8 mouse cellular contexts compared by ENCODE assay signal in the genomic region with DNA sequence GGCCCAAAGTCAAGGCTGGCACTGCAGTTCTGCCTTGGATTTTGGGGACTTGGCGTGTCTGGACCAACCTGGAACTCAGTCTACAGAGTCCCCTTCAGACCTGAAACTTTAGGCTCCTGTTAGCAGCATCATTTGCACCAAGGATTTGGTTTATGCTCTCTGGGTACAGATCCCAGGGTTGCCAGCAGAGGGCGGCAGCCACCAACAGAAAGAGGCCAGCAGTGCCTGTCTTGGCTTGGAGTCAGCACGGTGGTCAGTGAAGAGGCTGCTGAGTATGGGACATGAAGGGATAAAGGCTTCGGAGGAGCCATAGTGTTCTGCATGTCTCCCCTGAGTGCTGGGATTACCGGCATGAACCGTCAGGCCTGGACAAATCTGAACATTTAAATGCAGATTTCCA. TPM values are rescaled to one million over a fixed set of nuclear protein-coding genes. Genes with fewer than 3 reads are reported as not detected.
DNase-seq lines count a peak whose midpoint lies in the region; ATAC-seq and TF ChIP-seq lines count a peak whose summit lies in the region.

No protein-coding gene starts in this region.

- peak overlapping the region; percentile 58 for H3K27ac ChIP-seq in forebrain, embryonic 10.5 days
- H3K27ac ChIP-seq in forebrain, embryonic 12.5 days: no peak overlapping the region
- no peak overlapping the region for H3K27ac ChIP-seq in ES-Bruce4 (ENCODE audit: insufficient read depth, low read length)
- H3K27ac ChIP-seq in heart, embryonic 10.5 days: no peak overlapping the region

- intact Hi-C loops in left cerebral cortex, postnatal 4 days (cut with DNase I): loop anchor here (1.0 to 5.0 kb wide), 2 partner anchors 191 to 312 kb away; partner anchors contain the start of gene Fgf15

- DNase-seq in forebrain, embryonic 10.5 days (ENCODE audit: extremely low spot score, low spot score): peak; percentile 87
- peak; percentile 94 to 96 for DNase-seq in cerebellum, postnatal 10 days
- peak; percentile 86 for DNase-seq in heart, embryonic 10.5 days (ENCODE audit: low spot score)
- peak; percentile 90 for DNase-seq in left cerebral cortex, postnatal 4 days
- DNase-seq in ovary, postnatal 14 days (ENCODE audit: low spot score): peak; percentile 82
- DNase-seq in thymus, postnatal 14 days: peak; percentile 58

- no peak overlapping the region for H3K4me3 ChIP-seq in forebrain, embryonic 10.5 days
- H3K4me3 ChIP-seq in forebrain, embryonic 12.5 days (replicated peaks): no peak overlapping the region
- H3K4me3 ChIP-seq in ES-Bruce4 (ENCODE audit: low read depth, low read length): no peak overlapping the region
- no peak overlapping the region for H3K4me3 ChIP-seq in heart, embryonic 10.5 days

- TF ChIP-seq EP300 in ES-Bruce4 (IDR thresholded peaks at IDR 0.05; ENCODE audit: insufficient read depth, low read depth, low read length): no peak

- no peaks in the 10 kb centered on the region for H3K9me3 ChIP-seq in forebrain, embryonic 10.5 days
- no peaks in the 10 kb centered on the region for H3K9me3 ChIP-seq in forebrain, embryonic 12.5 days
- H3K9me3 ChIP-seq in ES-Bruce4 (replicated peaks; ENCODE audit: control insufficient read depth, insufficient read depth, low read length, poor library complexity, severe bottlenecking): no peaks in the 10 kb centered on the region
- H3K9me3 ChIP-seq in heart, embryonic 10.5 days: no peaks in the 10 kb centered on the region

- TF ChIP-seq CTCF in ES-Bruce4 (IDR thresholded peaks at IDR 0.05; ENCODE audit: low read depth, low read length): peak; percentile 98

- peaks cover 33% of the 10 kb centered on the region for H3K4me1 ChIP-seq in forebrain, embryonic 10.5 days
- H3K4me1 ChIP-seq in forebrain, embryonic 12.5 days: peaks cover 21% of the 10 kb centered on the region
- no peaks in the 10 kb centered on the region for H3K4me1 ChIP-seq in ES-Bruce4 (ENCODE audit: control insufficient read depth, insufficient read depth, low read length)
- peaks cover 23% of the 10 kb centered on the region for H3K4me1 ChIP-seq in heart, embryonic 10.5 days

- peaks cover 44% of the 10 kb centered on the region for H3K27me3 ChIP-seq in forebrain, embryonic 10.5 days (ENCODE audit: poor library complexity, severe bottlenecking)
- H3K27me3 ChIP-seq in forebrain, embryonic 12.5 days: peaks cover 18% of the 10 kb centered on the region; the same call in 1 of the 2 replicates
- no peaks in the 10 kb centered on the region for H3K27me3 ChIP-seq in ES-Bruce4 (ENCODE audit: control insufficient read depth, insufficient read depth, low read length, poor library complexity, severe bottlenecking)
- peaks cover 11% of the 10 kb centered on the region; the same call in 1 of the 2 replicates for H3K27me3 ChIP-seq in heart, embryonic 10.5 days (ENCODE audit: insufficient read depth, poor library complexity, severe bottlenecking)

- ATAC-seq in forebrain, embryonic 12.5 days (ENCODE audit: low FRiP score): no peak

- WGBS in forebrain, embryonic 10.5 days: 12% methylated on average over 6 of the region's 6 CpGs
- 6% methylated on average over 6 of the region's 6 CpGs for WGBS in forebrain, embryonic 12.5 days
- 16% methylated on average over 6 of the region's 6 CpGs for WGBS in heart, embryonic 10.5 days

- H3K4me2 ChIP-seq in forebrain, embryonic 12.5 days: no peak overlapping the region

- no peak overlapping the region for H3K9ac ChIP-seq in forebrain, embryonic 12.5 days
- H3K9ac ChIP-seq in ES-Bruce4 (ENCODE audit: low read depth, poor library complexity, severe bottlenecking): no peak overlapping the region

- no peak for TF ChIP-seq POLR2A in ES-Bruce4 (IDR thresholded peaks at IDR 0.05; ENCODE audit: insufficient read depth, low read length)

- H3K36me3 ChIP-seq in forebrain, embryonic 10.5 days (replicated peaks): peaks cover 20% of the 10 kb centered on the region
- H3K36me3 ChIP-seq in forebrain, embryonic 12.5 days (replicated peaks): peaks cover 4% of the 10 kb centered on the region; the same call in 1 of the 2 replicates
- no peaks in the 10 kb centered on the region for H3K36me3 ChIP-seq in ES-Bruce4 (ENCODE audit: control insufficient read depth, insufficient read depth, low read length, poor library complexity, severe bottlenecking)
- H3K36me3 ChIP-seq in heart, embryonic 10.5 days: no peaks in the 10 kb centered on the region; the same call in 1 of the 2 replicates

RNA-seq across cellular contexts. Expression of gene Fadd, which starts 3.4 kb away (rescaled TPM):
- 11.4 and 12.1 TPM in 2 replicates for polyA plus RNA-seq in forebrain, embryonic 10.5 days (2016; fragmentation: Nextera tagmentation; extraction: Ambion mirVana)
- polyA plus RNA-seq in forebrain, embryonic 12.5 days (2016; fragmentation: Nextera tagmentation; extraction: Ambion mirVana): 8.1 and 8.7 TPM in 2 replicates
- 2.5 and 2.9 TPM in 2 replicates for polyA plus RNA-seq in ES-Bruce4 (2011; ENCODE audit: insufficient read depth, insufficient read length, low read depth, missing spikeins)
- 11.8 and 12.7 TPM in 2 replicates for polyA plus RNA-seq in heart, embryonic 10.5 days (2016; fragmentation: Nextera tagmentation; extraction: Ambion mirVana)
- 1 to 10 TPM; 3.5 to 4.3 TPM for total RNA-seq in left cerebral cortex, postnatal 4 days (2021)

RNA-seq across cellular contexts. Expression of gene Ppfia1, which starts 32.1 kb away (rescaled TPM):
- 41.5 and 46.7 TPM in 2 replicates for polyA plus RNA-seq in forebrain, embryonic 10.5 days (2016; fragmentation: Nextera tagmentation; extraction: Ambion mirVana)
- polyA plus RNA-seq in forebrain, embryonic 12.5 days (2016; fragmentation: Nextera tagmentation; extraction: Ambion mirVana): 49.1 and 55.2 TPM in 2 replicates
- polyA plus RNA-seq in ES-Bruce4 (2011; ENCODE audit: insufficient read depth, insufficient read length, low read depth, missing spikeins): 59.0 and 80.5 TPM in 2 replicates
- polyA plus RNA-seq in heart, embryonic 10.5 days (2016; fragmentation: Nextera tagmentation; extraction: Ambion mirVana): 29.9 and 36.0 TPM in 2 replicates
- total RNA-seq in left cerebral cortex, postnatal 4 days (2021): 10 to 100 TPM; 47.3 to 48.6 TPM
